Mouse (Mus musculus) right cerebral cortex, postnatal 36 days (tissue): ENCODE results near the gene Lsr.
"Not testable (repeated sequence)": the region's sequence is repeated elsewhere in the genome, so short reads cannot be mapped to it uniquely, and the experiment has no call there.

Experiments
- DNase-seq, 2 experiments: peaks; one replicate each; pipeline ENCODE4 v3.0.0; 2022; ENCODE audit warnings: low spot score in 2 of 2, mixed read lengths in 1 of 2

Lsr gene

DNA sequence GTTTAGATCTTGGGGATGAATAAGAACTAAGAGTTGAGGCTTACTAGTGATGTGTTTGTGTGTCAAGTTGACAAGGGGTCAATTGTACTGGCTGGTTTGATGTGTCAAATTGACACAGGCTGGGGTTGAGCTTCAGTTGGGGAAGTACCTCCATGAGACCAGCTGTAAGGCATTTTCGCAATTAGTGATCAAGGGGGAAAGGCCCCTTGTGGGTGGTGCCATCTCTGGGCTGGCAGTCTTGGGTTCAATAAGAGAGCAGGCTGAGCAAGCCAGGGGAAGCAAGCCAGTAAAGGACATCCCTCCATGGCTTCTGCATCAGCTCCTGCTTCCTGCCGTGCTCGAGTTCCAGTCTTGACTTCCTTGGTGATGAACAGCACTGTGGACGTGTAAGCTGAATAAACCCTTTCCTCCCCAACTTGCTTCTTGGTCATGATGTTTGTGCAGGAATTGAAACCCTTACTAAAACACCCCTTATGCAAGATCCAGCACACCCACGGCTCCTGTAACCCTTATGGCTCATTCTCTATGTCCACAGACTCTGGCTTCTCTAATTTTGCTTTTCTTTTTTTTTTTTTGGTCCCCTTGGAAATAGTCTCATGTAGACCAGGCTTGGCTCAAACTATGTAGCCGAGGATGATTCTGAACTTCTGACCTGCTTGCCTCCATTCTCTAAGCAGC, 37.7 kb downstream of the Lsr start:
- DNase-seq, result not testable (repeated sequence)

DNA sequence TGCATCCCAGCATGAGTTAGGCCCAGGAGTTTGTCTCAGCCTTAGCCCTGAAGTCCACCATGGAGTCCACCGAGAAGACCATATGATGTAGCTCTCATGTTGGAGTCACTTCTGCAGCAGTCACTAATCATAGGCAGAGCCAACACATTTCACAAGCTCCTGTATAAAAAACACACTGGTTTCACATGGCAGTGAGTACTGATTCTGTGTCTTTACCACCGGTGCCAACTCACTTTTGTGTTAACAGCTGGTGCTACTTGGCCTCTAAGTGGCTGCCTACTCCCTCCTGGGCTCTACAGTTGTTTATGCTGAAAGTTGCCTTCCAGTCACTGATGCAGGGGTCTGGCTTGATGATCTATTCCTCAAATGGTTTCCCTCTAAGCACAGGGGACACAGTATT, 48.7 kb downstream of the Lsr start, which contains the start of gene Hamp2:
TSS of gene Hamp2 (minus strand) at position 101 of the 400 bp plus-strand sequence.
- DNase-seq, result not testable (repeated sequence)

- no peak for DNase-seq
Measured at GRCm38 (mm10) chr7:30924071-30924470, 49.2 kb downstream of the Lsr start.

GRCm38 (mm10) chr7:30922490-30922889, 50.8 kb downstream of the Lsr start:
- not testable (repeated sequence) for DNase-seq

GRCm38 (mm10) chr7:30920217-30920616, 53.0 kb downstream of the Lsr start:
- no peak for DNase-seq

DNA sequence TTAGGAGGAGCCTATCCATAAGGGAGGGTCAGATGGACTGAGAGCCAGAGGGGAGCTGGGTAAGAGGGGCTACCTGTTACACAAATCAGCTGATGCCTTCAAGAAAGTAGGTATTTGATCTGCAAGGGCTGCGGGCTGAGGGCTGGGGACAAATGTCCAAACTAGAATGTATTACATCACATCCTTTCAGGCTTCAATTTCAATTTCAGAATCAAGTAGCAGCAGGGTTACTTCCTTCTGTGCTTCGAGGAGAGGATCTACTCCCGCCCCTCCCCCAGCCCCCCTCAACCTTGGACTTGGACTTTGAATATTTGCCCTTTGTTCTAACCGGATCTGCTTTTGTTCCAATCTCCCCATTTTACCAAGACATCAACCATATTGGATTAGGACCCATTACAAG, 56.0 kb downstream of the Lsr start:
- DNase-seq, result no peak

- DNase-seq, result no peak
Measured at GRCm38 (mm10) chr7:30916713-30917112, 56.6 kb downstream of the Lsr start.

DNA sequence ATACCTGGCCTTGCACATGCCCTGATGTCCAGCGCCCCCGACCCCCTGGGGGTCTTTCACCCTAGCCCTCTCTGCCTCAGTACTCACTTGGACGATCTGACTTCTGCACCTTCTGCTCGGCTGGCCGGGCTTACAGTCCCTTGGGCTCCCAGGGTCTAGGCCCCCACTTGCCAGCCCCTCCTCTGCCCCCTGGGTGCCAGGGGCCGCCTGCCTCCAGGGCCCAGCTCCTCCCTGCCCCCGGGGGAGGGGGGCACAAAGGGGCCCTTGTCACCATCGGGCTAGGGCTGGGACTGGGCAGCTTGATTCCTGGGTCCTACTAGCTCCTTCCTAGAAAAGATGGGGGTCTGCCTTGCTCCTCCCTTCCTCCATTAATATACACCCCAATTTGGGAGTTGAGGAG, 58.5 kb downstream of the Lsr start, which contains the start of gene Mag:
TSS of gene Mag (minus strand) at position 142 of the 400 bp plus-strand sequence.
- DNase-seq, result no peak

GRCm38 (mm10) chr7:30909773-30910172, 63.5 kb downstream of the Lsr start:
- DNase-seq, result no peak

- DNase-seq, result no peak
Measured at GRCm38 (mm10) chr7:30908992-30909431, 64.3 kb downstream of the Lsr start.

GRCm38 (mm10) chr7:30908277-30908991, 64.8 kb downstream of the Lsr start:
- DNase-seq, result no peak
